Mouse (Mus musculus) heart, embryonic 15.5 days (tissue): Measurements from ENCODE around the gene Aldh1l1. TPM values are rescaled to one million over a fixed set of nuclear protein-coding genes. Genes with fewer than 3 reads are reported as not detected.

Experiments used
- ATAC-seq: fragments of 200-750 bp; cut with Nextera tagmentation; replicated peaks from 2 replicates; pipeline ENCODE4 v1.8.0; 2017; ENCODE audit warnings: low read depth, moderate TSS enrichment; ENCODE audit not compliant: insufficient number of reproducible peaks, insufficient read depth, low FRiP score
- H3K27ac ChIP-seq: fragments of 300-500 bp; sonication (generic); 2 replicates; pipeline ENCODE4 v1.5.1; 2015; ENCODE audit warnings: mild to moderate bottlenecking, inconsistent platforms
- H3K27me3 ChIP-seq: fragments of 300-500 bp; sonication (generic); 2 replicates; pipeline ENCODE4 v1.6.1; 2015; ENCODE audit warnings: inconsistent platforms
- H3K36me3 ChIP-seq: fragments of 300-500 bp; sonication (generic); 2 replicates; pipeline ENCODE4 v1.6.1; 2015; ENCODE audit warnings: mild to moderate bottlenecking, inconsistent platforms
- H3K4me1 ChIP-seq: fragments of 300-500 bp; sonication (generic); replicated peaks from 2 replicates; pipeline ENCODE4 v1.6.1; 2015; ENCODE audit warnings: inconsistent platforms
- H3K4me2 ChIP-seq: fragments of 300-500 bp; sonication (generic); 2 replicates; pipeline ENCODE4 v1.6.1; 2015; ENCODE audit warnings: inconsistent platforms, mild to moderate bottlenecking, moderate library complexity
- H3K4me3 ChIP-seq: fragments of 300-500 bp; sonication (generic); 2 replicates; pipeline ENCODE4 v1.5.1; 2015; ENCODE audit warnings: mild to moderate bottlenecking, inconsistent platforms
- H3K9ac ChIP-seq: fragments of 300-500 bp; sonication (generic); 2 replicates; pipeline ENCODE4 v1.6.1; 2015; ENCODE audit warnings: mild to moderate bottlenecking, inconsistent platforms
- H3K9me3 ChIP-seq: fragments of 300-500 bp; sonication (generic); replicated peaks from 2 replicates; pipeline ENCODE4 v1.6.1; 2016; ENCODE audit warnings: inconsistent platforms
- WGBS: fragments of 180-500 bp; shearing (Covaris S2); methylation state at CpG from one replicate; pipeline ENCODE4 v1.1.7; 2015; ENCODE audit warnings: mixed read lengths; 5-methylcytosine and 5-hydroxymethylcytosine counted together
- polyA plus RNA-seq: library from polyadenylated mRNA; unstranded; fragments of >200 nt; fragmentation: Nextera tagmentation; extraction: Ambion mirVana; gene quantifications from 2 replicates; pipeline ENCODE4 v1.2.1, GENCODE M21; 2015

Aldh1l1 gene
- polyA plus RNA-seq, 1 experiment from 2014 or later: 1.8 TPM

GRCm38 (mm10) chr6:90532575-90533190 lies 46.5 kb downstream of the Aldh1l1 start:
- 91% methylated on average over 6 of the region's 7 CpGs for WGBS
- Histone ChIP-seq H3K4me2 (no peak overlapping the region), H3K36me3 (no peaks in the 10 kb centered on the region), H3K4me3 (no peak overlapping the region), H3K9me3 (no peaks in the 10 kb centered on the region), H3K9ac (no peak overlapping the region), H3K27ac (no peak overlapping the region), H3K27me3 (peaks cover 13% of the 10 kb centered on the region), H3K4me1 (no peaks in the 10 kb centered on the region)
- ATAC-seq: no peak

- Histone ChIP-seq H3K36me3 (no peaks in the 10 kb centered on the region), H3K9me3 (no peaks in the 10 kb centered on the region), H3K4me1 (no peaks in the 10 kb centered on the region), H3K27ac (no peak overlapping the region), H3K4me2 (no peak overlapping the region), H3K27me3 (peaks cover 13% of the 10 kb centered on the region), H3K4me3 (no peak overlapping the region), H3K9ac (no peak overlapping the region)
- WGBS: 70% methylated on average over 3 of the region's 3 CpGs
- no peak for ATAC-seq
Observed at GRCm38 (mm10) chr6:90533505-90533904, 47.3 kb downstream of the Aldh1l1 start.

GRCm38 (mm10) chr6:90534701-90535475 lies 48.7 kb downstream of the Aldh1l1 start:
- no peak overlapping the region for H3K4me2 ChIP-seq
- H3K4me1 ChIP-seq: no peaks in the 10 kb centered on the region
- no peak overlapping the region for H3K27ac ChIP-seq
- no peaks in the 10 kb centered on the region for H3K36me3 ChIP-seq
- ATAC-seq: no peak
- 71% methylated on average over 8 of the region's 8 CpGs for WGBS
- no peak overlapping the region for H3K9ac ChIP-seq
- H3K9me3 ChIP-seq: no peaks in the 10 kb centered on the region
- H3K4me3 ChIP-seq: no peak overlapping the region
- H3K27me3 ChIP-seq: peaks cover 13% of the 10 kb centered on the region

- Histone ChIP-seq H3K27me3 (peaks cover 16% of the 10 kb centered on the region), H3K9ac (no peak overlapping the region), H3K27ac (no peak overlapping the region), H3K9me3 (no peaks in the 10 kb centered on the region), H3K4me2 (no peak overlapping the region), H3K36me3 (no peaks in the 10 kb centered on the region), H3K4me3 (no peak overlapping the region), H3K4me1 (no peaks in the 10 kb centered on the region)
- ATAC-seq: no peak
- WGBS: 69% methylated on average over 3 of the region's 3 CpGs
Observed at GRCm38 (mm10) chr6:90536824-90537223, 50.6 kb downstream of the Aldh1l1 start.

GRCm38 (mm10) chr6:90537941-90538340 lies 51.7 kb downstream of the Aldh1l1 start:
- Histone ChIP-seq H3K9ac (no peak overlapping the region), H3K27me3 (peaks cover 25% of the 10 kb centered on the region), H3K4me3 (no peak overlapping the region), H3K4me2 (no peak overlapping the region), H3K27ac (no peak overlapping the region), H3K36me3 (no peaks in the 10 kb centered on the region), H3K4me1 (no peaks in the 10 kb centered on the region), H3K9me3 (no peaks in the 10 kb centered on the region)
- 0 out of 2 replicates have a peak, but pooled peaks have one; percentile 36 for ATAC-seq
- WGBS: 3% methylated on average over 7 of the region's 7 CpGs

GRCm38 (mm10) chr6:90539271-90539670 lies 53.0 kb downstream of the Aldh1l1 start:
- Histone ChIP-seq H3K4me1 (no peaks in the 10 kb centered on the region), H3K4me2 (no peak overlapping the region), H3K27me3 (peaks cover 27% of the 10 kb centered on the region), H3K9me3 (no peaks in the 10 kb centered on the region), H3K27ac (no peak overlapping the region), H3K4me3 (no peak overlapping the region), H3K9ac (no peak overlapping the region), H3K36me3 (no peaks in the 10 kb centered on the region)
- 88% methylated on average over 4 of the region's 4 CpGs for WGBS
- ATAC-seq: no peak

- ATAC-seq: no peak
- WGBS: 92% methylated on average over 1 of the region's 1 CpGs
- H3K9me3 ChIP-seq: no peaks in the 10 kb centered on the region
- H3K9ac ChIP-seq: no peak overlapping the region
- H3K27me3 ChIP-seq: peaks cover 29% of the 10 kb centered on the region
- no peak overlapping the region for H3K4me2 ChIP-seq
- no peak overlapping the region for H3K4me3 ChIP-seq
- no peak overlapping the region for H3K27ac ChIP-seq
- H3K36me3 ChIP-seq: no peaks in the 10 kb centered on the region
- no peaks in the 10 kb centered on the region for H3K4me1 ChIP-seq
Observed at GRCm38 (mm10) chr6:90540520-90540919, 54.3 kb downstream of the Aldh1l1 start.

- no peak for ATAC-seq
- no peak overlapping the region for H3K27ac ChIP-seq
- no peak overlapping the region for H3K9ac ChIP-seq
- no peaks in the 10 kb centered on the region for H3K36me3 ChIP-seq
- H3K4me3 ChIP-seq: no peak overlapping the region
- H3K27me3 ChIP-seq: peaks cover 28% of the 10 kb centered on the region
- H3K9me3 ChIP-seq: no peaks in the 10 kb centered on the region
- no peaks in the 10 kb centered on the region for H3K4me1 ChIP-seq
- WGBS: 68% methylated on average over 5 of the region's 5 CpGs
- H3K4me2 ChIP-seq: no peak overlapping the region
Observed at GRCm38 (mm10) chr6:90541367-90541772, 55.1 kb downstream of the Aldh1l1 start.

GRCm38 (mm10) chr6:90544433-90544832 lies 58.2 kb downstream of the Aldh1l1 start:
- no peak overlapping the region for H3K9ac ChIP-seq
- H3K27ac ChIP-seq: no peak overlapping the region
- H3K9me3 ChIP-seq: no peaks in the 10 kb centered on the region
- ATAC-seq: no peak
- WGBS: 42% methylated on average over 2 of the region's 2 CpGs
- no peaks in the 10 kb centered on the region for H3K36me3 ChIP-seq
- H3K4me1 ChIP-seq: no peaks in the 10 kb centered on the region
- H3K27me3 ChIP-seq: peaks cover 17% of the 10 kb centered on the region
- H3K4me3 ChIP-seq: no peak overlapping the region
- no peak overlapping the region for H3K4me2 ChIP-seq

GRCm38 (mm10) chr6:90546274-90546673 lies 60.0 kb downstream of the Aldh1l1 start:
- Histone ChIP-seq H3K27ac (no peak overlapping the region), H3K27me3 (peaks cover 21% of the 10 kb centered on the region), H3K4me1 (peaks cover 13% of the 10 kb centered on the region), H3K4me2 (no peak overlapping the region), H3K9ac (no peak overlapping the region), H3K36me3 (no peaks in the 10 kb centered on the region), H3K4me3 (no peak overlapping the region), H3K9me3 (no peaks in the 10 kb centered on the region)
- ATAC-seq: no peak
- 67% methylated on average over 3 of the region's 3 CpGs for whole genome bisulfite sequencing

GRCm38 (mm10) chr6:90547041-90547440 lies 60.8 kb downstream of the Aldh1l1 start:
- no peak for ATAC-seq
- no peak overlapping the region for H3K4me3 ChIP-seq

More at GRCm38 (mm10) chr6:90547041-90547440, 60.8 kb downstream of the Aldh1l1 start:
- H3K9ac ChIP-seq: no peak overlapping the region
- WGBS: 76% methylated on average over 3 of the region's 3 CpGs
- peaks cover 20% of the 10 kb centered on the region for H3K27me3 ChIP-seq
- no peak overlapping the region for H3K4me2 ChIP-seq
- peaks cover 13% of the 10 kb centered on the region for H3K4me1 ChIP-seq
- H3K36me3 ChIP-seq: no peaks in the 10 kb centered on the region
- no peaks in the 10 kb centered on the region for H3K9me3 ChIP-seq
- H3K27ac ChIP-seq: no peak overlapping the region
